Mouse (Mus musculus): Measurements from ENCODE around the gene Aoc1.
"Not testable (repeated sequence)": the region's sequence is repeated elsewhere in the genome, so short reads cannot be mapped to it uniquely, and the experiment has no call there.

GRCm38 (mm10) chr6:48866355-48866950 is 6.2 kb upstream of the Aoc1 start:
- TF ChIP-seq POLR2A (IDR thresholded peaks at IDR 0.05; ENCODE audit: low read depth, low read length); CTCF (conservative IDR thresholded peaks at IDR 0.05; ENCODE audit: insufficient read depth, insufficient read length, low read depth, low read length): not testable (repeated sequence)
